Mouse (Mus musculus): ENCODE measurements around the gene Chst14. TPM values are rescaled to one million over a fixed set of nuclear protein-coding genes. Genes with fewer than 3 reads are reported as not detected.
A peak's percentile ranks its signal among the peaks of the same experiment; 100 is the strongest.

The Chst14 gene
- total and polyA plus RNA-seq, 3 experiments: 1.2 to 4.9 (median 2.5) TPM

GRCm38 (mm10) chr2:118976941-118977340 lies 50.6 kb downstream of the Chst14 start:
- Histone ChIP-seq H3K4me1 (ENCODE audit: insufficient read depth, low read depth, low read length) (peaks cover 47% of the 10 kb centered on the region), H3K9me3 (replicated peaks) (no peaks in the 10 kb centered on the region), H3K36me3 (replicated peaks) (no peaks in the 10 kb centered on the region), H3K27me3 (ENCODE audit: insufficient read depth, low read length) (peaks cover 7% of the 10 kb centered on the region), H3K4me3 (ENCODE audit: low read depth, low read length) (peak overlapping the region; percentile 73; the same call in 1 of the 2 replicates)
- DNase-seq (ENCODE audit: low spot score) (no peak), ATAC-seq (ENCODE audit: extremely low read depth, insufficient number of reproducible peaks, low FRiP score, poor library complexity, severe bottlenecking) (no peak)
- TF ChIP-seq GATA1 (IDR thresholded peaks at IDR 0.05; ENCODE audit: borderline replicate concordance, low read length) (no peak), GATA2 (IDR thresholded peaks at IDR 0.05; ENCODE audit: borderline replicate concordance, low read depth, low read length) (no peak), POLR2AphosphoS5 (IDR thresholded peaks at IDR 0.05; ENCODE audit: insufficient replicate concordance, low read depth, low read length) (no peak), TAL1 (conservative IDR thresholded peaks at IDR 0.05; ENCODE audit: low read depth, low read length) (no peak), CTCF (IDR thresholded peaks at IDR 0.05; ENCODE audit: low read depth, low read length) (no peak)

GRCm38 (mm10) chr2:118978064-118978463 lies 51.8 kb downstream of the Chst14 start:
- Histone ChIP-seq H3K4me1 (ENCODE audit: insufficient read depth, low read depth, low read length) (peaks cover 37% of the 10 kb centered on the region), H3K4me3 (ENCODE audit: low read depth, low read length) (no peak overlapping the region), H3K27me3 (ENCODE audit: insufficient read depth, low read length) (peaks cover 11% of the 10 kb centered on the region), H3K36me3 (replicated peaks) (no peaks in the 10 kb centered on the region), H3K9me3 (replicated peaks) (no peaks in the 10 kb centered on the region)
- no peak for ATAC-seq (ENCODE audit: extremely low read depth, insufficient number of reproducible peaks, low FRiP score, poor library complexity, severe bottlenecking)
- TF ChIP-seq CTCF (IDR thresholded peaks at IDR 0.05; ENCODE audit: low read depth, low read length) (0 out of 2 replicates have a peak, but pooled peaks have one; percentile 15), GATA2 (IDR thresholded peaks at IDR 0.05; ENCODE audit: borderline replicate concordance, low read depth, low read length) (no peak), GATA1 (IDR thresholded peaks at IDR 0.05; ENCODE audit: borderline replicate concordance, low read length) (no peak), TAL1 (conservative IDR thresholded peaks at IDR 0.05; ENCODE audit: low read depth, low read length) (no peak)
- no peak for DNase-seq (ENCODE audit: low spot score)

Other genes starting within 250 kb of the Chst14 start
- 0.15 TPM in 1 of 2 replicates, not detected in the other for gene Ankrd63, start 222.5 kb upstream of the Chst14 start, total RNA-seq (2014; fragmentation: Nextera tagmentation)
- gene Ankrd63, start 222.5 kb upstream of the Chst14 start, total RNA-seq (2017): under 0.01 and 0.05 TPM in 2 replicates
- gene Ankrd63, start 222.5 kb upstream of the Chst14 start, polyA plus RNA-seq (2012): not detected in 2 replicates
- 25.6 and 30.6 TPM in 2 replicates for gene Plcb2, start 198.1 kb upstream of the Chst14 start, total RNA-seq (2014; fragmentation: Nextera tagmentation)
- gene Plcb2, start 198.1 kb upstream of the Chst14 start, total RNA-seq (2017): 7.3 and 8.5 TPM in 2 replicates
- 4.5 and 5.4 TPM in 2 replicates for gene Plcb2, start 198.1 kb upstream of the Chst14 start, polyA plus RNA-seq (2012)
- 24.8 and 26.5 TPM in 2 replicates for gene Inafm2, start 180.7 kb upstream of the Chst14 start, total RNA-seq (2014; fragmentation: Nextera tagmentation)
- 14.8 and 16.0 TPM in 2 replicates for gene Inafm2, start 180.7 kb upstream of the Chst14 start, total RNA-seq (2017)
- gene Inafm2, start 180.7 kb upstream of the Chst14 start, polyA plus RNA-seq (2012): 21.0 and 28.6 TPM in 2 replicates
- gene Ccdc9b, start 163.8 kb upstream of the Chst14 start, total RNA-seq (2014; fragmentation: Nextera tagmentation): not detected in 2 replicates
- 0.05 and 0.06 TPM in 2 replicates for gene Ccdc9b, start 163.8 kb upstream of the Chst14 start, total RNA-seq (2017)
- not detected in 2 replicates for gene Ccdc9b, start 163.8 kb upstream of the Chst14 start, polyA plus RNA-seq (2012)
- gene Phgr1, start 153.7 kb upstream of the Chst14 start, total RNA-seq (2014; fragmentation: Nextera tagmentation): not detected in 2 replicates
- gene Phgr1, start 153.7 kb upstream of the Chst14 start, total RNA-seq (2017): not detected in 2 replicates
- gene Phgr1, start 153.7 kb upstream of the Chst14 start, polyA plus RNA-seq (2012): not detected in 2 replicates
- gene Disp2, start 146.8 kb upstream of the Chst14 start, total RNA-seq (2014; fragmentation: Nextera tagmentation): not detected in 2 replicates
- 0.16 and 0.17 TPM in 2 replicates for gene Disp2, start 146.8 kb upstream of the Chst14 start, total RNA-seq (2017)
- 0.03 and 0.04 TPM in 2 replicates for gene Disp2, start 146.8 kb upstream of the Chst14 start, polyA plus RNA-seq (2012)
- 40.6 and 65.7 TPM in 2 replicates for gene Knstrn, start 112.5 kb upstream of the Chst14 start, total RNA-seq (2014; fragmentation: Nextera tagmentation)
- 78.0 and 98.1 TPM in 2 replicates for gene Knstrn, start 112.5 kb upstream of the Chst14 start, total RNA-seq (2017)
- gene Knstrn, start 112.5 kb upstream of the Chst14 start, polyA plus RNA-seq (2012): 86.4 and 137 TPM in 2 replicates
- 13.4 and 18.5 TPM in 2 replicates for gene Ivd, start 64.5 kb upstream of the Chst14 start, total RNA-seq (2014; fragmentation: Nextera tagmentation)
- gene Ivd, start 64.5 kb upstream of the Chst14 start, total RNA-seq (2017): 22.2 and 25.4 TPM in 2 replicates
- gene Ivd, start 64.5 kb upstream of the Chst14 start, polyA plus RNA-seq (2012): 11.4 and 11.5 TPM in 2 replicates
- gene Bahd1, start 26.1 kb upstream of the Chst14 start, total RNA-seq (2014; fragmentation: Nextera tagmentation): 38.2 and 53.9 TPM in 2 replicates
- gene Bahd1, start 26.1 kb upstream of the Chst14 start, total RNA-seq (2017): 11.0 and 12.5 TPM in 2 replicates
- gene Bahd1, start 26.1 kb upstream of the Chst14 start, polyA plus RNA-seq (2012): 135 and 153 TPM in 2 replicates
- 18.5 and 27.3 TPM in 2 replicates for gene Ccdc32, start 102.9 kb downstream of the Chst14 start, total RNA-seq (2014; fragmentation: Nextera tagmentation)
- 28.1 and 33.0 TPM in 2 replicates for gene Ccdc32, start 102.9 kb downstream of the Chst14 start, total RNA-seq (2017)
- 13.7 and 20.1 TPM in 2 replicates for gene Ccdc32, start 102.9 kb downstream of the Chst14 start, polyA plus RNA-seq (2012)
- gene Rpusd2, start 108.3 kb downstream of the Chst14 start, total RNA-seq (2014; fragmentation: Nextera tagmentation): 24.8 and 26.7 TPM in 2 replicates
- 15.4 and 18.5 TPM in 2 replicates for gene Rpusd2, start 108.3 kb downstream of the Chst14 start, total RNA-seq (2017)
- 7.6 and 8.3 TPM in 2 replicates for gene Rpusd2, start 108.3 kb downstream of the Chst14 start, polyA plus RNA-seq (2012)
- gene Knl1, start 120.6 kb downstream of the Chst14 start, total RNA-seq (2014; fragmentation: Nextera tagmentation): 174 and 183 TPM in 2 replicates
- gene Knl1, start 120.6 kb downstream of the Chst14 start, total RNA-seq (2017): 75.2 and 85.0 TPM in 2 replicates
- 13.6 and 14.1 TPM in 2 replicates for gene Knl1, start 120.6 kb downstream of the Chst14 start, polyA plus RNA-seq (2012)
- 37.2 and 55.1 TPM in 2 replicates for gene Rad51, start 186.3 kb downstream of the Chst14 start, total RNA-seq (2014; fragmentation: Nextera tagmentation)
- 27.9 and 40.0 TPM in 2 replicates for gene Rad51, start 186.3 kb downstream of the Chst14 start, total RNA-seq (2017)
- gene Rad51, start 186.3 kb downstream of the Chst14 start, polyA plus RNA-seq (2012): 28.8 and 40.3 TPM in 2 replicates
- gene Rmdn3, start 230.5 kb downstream of the Chst14 start, total RNA-seq (2014; fragmentation: Nextera tagmentation): 69.1 and 77.4 TPM in 2 replicates
- 95.9 and 104 TPM in 2 replicates for gene Rmdn3, start 230.5 kb downstream of the Chst14 start, total RNA-seq (2017)
- gene Rmdn3, start 230.5 kb downstream of the Chst14 start, polyA plus RNA-seq (2012): 53.7 and 54.9 TPM in 2 replicates
- 1.3 TPM in 1 of 2 replicates, not detected in the other for gene Gchfr, start 241.3 kb downstream of the Chst14 start, total RNA-seq (2014; fragmentation: Nextera tagmentation)
- 6.7 and 9.8 TPM in 2 replicates for gene Gchfr, start 241.3 kb downstream of the Chst14 start, total RNA-seq (2017)
- 40.2 and 43.5 TPM in 2 replicates for gene Gchfr, start 241.3 kb downstream of the Chst14 start, polyA plus RNA-seq (2012)
- not detected in 2 replicates for gene Gm14137, start 248.0 kb downstream of the Chst14 start, total RNA-seq (2014; fragmentation: Nextera tagmentation)
- gene Gm14137, start 248.0 kb downstream of the Chst14 start, total RNA-seq (2017): 0.06 and 0.16 TPM in 2 replicates
- 0.02 TPM in 1 of 2 replicates, not detected in the other for gene Gm14137, start 248.0 kb downstream of the Chst14 start, polyA plus RNA-seq (2012)